8 mouse cellular contexts compared by ENCODE assay signal in the genomic region with DNA sequence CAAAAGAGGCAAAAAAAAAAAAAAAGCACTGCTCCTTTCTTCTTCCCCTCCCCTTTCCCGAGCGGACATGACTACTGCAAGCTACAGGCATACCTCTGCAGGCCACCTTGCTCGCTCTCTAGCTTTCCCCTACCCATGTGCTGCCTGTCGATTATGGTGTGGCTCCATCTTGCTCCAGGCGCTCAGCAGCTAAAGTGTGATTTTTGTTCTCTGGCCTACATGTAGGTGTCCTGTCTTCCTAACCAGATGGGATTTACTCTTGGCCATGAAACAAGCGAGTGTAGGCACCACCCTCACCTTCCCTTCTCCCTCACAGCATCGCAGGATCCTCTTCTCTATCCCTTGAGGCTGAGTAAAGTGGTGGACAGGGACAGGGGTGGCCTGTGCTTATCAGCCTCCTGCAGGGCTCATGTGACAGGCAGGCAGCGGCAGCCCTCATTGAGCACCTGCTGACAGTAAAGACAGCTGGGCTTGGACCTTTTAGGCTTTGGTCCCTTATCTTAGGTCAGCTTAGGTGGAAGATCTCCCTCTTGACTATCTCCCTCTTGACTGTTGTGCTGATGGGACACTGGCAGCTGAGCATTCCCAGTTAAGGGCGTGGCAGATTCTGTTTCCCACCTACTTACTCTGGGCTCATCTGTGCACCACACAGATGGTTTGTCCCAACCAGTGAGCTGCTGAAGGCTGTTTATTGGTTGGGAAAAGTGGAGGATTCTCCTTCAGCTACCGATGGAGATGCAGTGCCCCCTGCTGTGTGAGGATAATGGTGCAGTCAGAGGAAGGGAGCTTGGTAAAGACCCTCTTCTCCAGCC. TPM values are rescaled to one million over a fixed set of nuclear protein-coding genes. Genes with fewer than 3 reads are reported as not detected.
DNase-seq lines count a peak whose midpoint lies in the region; ATAC-seq and TF ChIP-seq lines count a peak whose summit lies in the region.

No protein-coding gene starts in this region.

- intact Hi-C loops in heart, adult 2 months (cut with DNase I): loop anchor here (2.0 kb wide), 2 partner anchors 44 to 194 kb away; no protein-coding TSS in a partner anchor

- 0 out of 2 replicates have a peak, but pooled peaks cover 4% of the 10 kb centered on the region for H3K36me3 ChIP-seq in heart, adult 2 months (ENCODE audit: control insufficient read depth, insufficient read depth, low read length)
- peaks cover 98% of the 10 kb centered on the region for H3K36me3 ChIP-seq in kidney, embryonic 15.5 days
- peaks cover 91% of the 10 kb centered on the region for H3K36me3 ChIP-seq in liver, embryonic 13.5 days

- 0 out of 2 replicates have a peak, but pooled peaks have one; percentile 61 for TF ChIP-seq EP300 in heart, adult 2 months (IDR thresholded peaks at IDR 0.05; ENCODE audit: insufficient read depth, low read depth, low read length)

- H3K27me3 ChIP-seq in heart, adult 2 months (ENCODE audit: control insufficient read depth, insufficient read depth, low read length): no peaks in the 10 kb centered on the region
- no peaks in the 10 kb centered on the region for H3K27me3 ChIP-seq in kidney, embryonic 15.5 days
- no peaks in the 10 kb centered on the region for H3K27me3 ChIP-seq in liver, embryonic 13.5 days

- no peak overlapping the region; the same call in 1 of the 2 replicates for H3K27ac ChIP-seq in heart, adult 2 months
- H3K27ac ChIP-seq in bone marrow, adult 2 months (ENCODE audit: control insufficient read depth, insufficient read depth, low read depth, low read length, poor library complexity): peak overlapping the region; percentile 8
- no peak overlapping the region for H3K27ac ChIP-seq in kidney, embryonic 15.5 days
- H3K27ac ChIP-seq in liver, embryonic 13.5 days: peak overlapping the region; percentile 92

- peaks cover 6% of the 10 kb centered on the region for H3K4me1 ChIP-seq in heart, adult 2 months (ENCODE audit: control insufficient read depth, insufficient read depth, low read length)
- H3K4me1 ChIP-seq in bone marrow, adult 2 months (ENCODE audit: control insufficient read depth, insufficient read depth, low read length): no peaks in the 10 kb centered on the region; the same call in 1 of the 2 replicates
- H3K4me1 ChIP-seq in kidney, embryonic 15.5 days: peaks cover 7% of the 10 kb centered on the region
- peaks cover 43% of the 10 kb centered on the region for H3K4me1 ChIP-seq in liver, embryonic 13.5 days (replicated peaks)

- H3K79me2 ChIP-seq in heart, adult 2 months (replicated peaks; ENCODE audit: control insufficient read depth, insufficient read depth, low read length): no peaks in the 10 kb centered on the region

- peak in 1 of 2 experiments; percentile 48 for DNase-seq in heart, adult 2 months
- no peak for DNase-seq in heart, adult 9 months (ENCODE audit: low spot score in 2 of 2)
- DNase-seq in frontal cortex, postnatal 14 days (ENCODE audit: low spot score in 2 of 2): peak; percentile 64 to 70
- DNase-seq in liver, embryonic 13.5 days: peak; percentile 74
- peak; percentile 76 for DNase-seq in right cerebral cortex, adult 18-20 months

- no peak overlapping the region for H3K4me3 ChIP-seq in heart, adult 2 months
- no peak overlapping the region for H3K4me3 ChIP-seq in bone marrow, adult 2 months (replicated peaks; ENCODE audit: control insufficient read depth, low read depth, low read length)
- H3K4me3 ChIP-seq in kidney, embryonic 15.5 days (replicated peaks): no peak overlapping the region
- no peak overlapping the region for H3K4me3 ChIP-seq in liver, embryonic 13.5 days (replicated peaks)

- 62% methylated on average over 10 of the region's 10 CpGs for WGBS in heart, adult 2 months
- WGBS in bone marrow, adult 2 months: 76% methylated on average over 10 of the region's 10 CpGs
- WGBS in kidney, embryonic 15.5 days: 83% methylated on average over 10 of the region's 10 CpGs
- WGBS in liver, embryonic 13.5 days (ENCODE audit: insufficient replicate concordance): 55% methylated on average over 10 of the region's 10 CpGs

- H3K9ac ChIP-seq in heart, adult 2 months (ENCODE audit: low read depth, low read length): no peak overlapping the region
- no peak overlapping the region for H3K9ac ChIP-seq in kidney, embryonic 15.5 days
- H3K9ac ChIP-seq in liver, embryonic 13.5 days: peak overlapping the region; percentile 51

- ATAC-seq in kidney, embryonic 15.5 days (replicated peaks; ENCODE audit: low FRiP score): peak; percentile 28; the same call in 1 of the 2 replicates
- ATAC-seq in liver, embryonic 13.5 days (ENCODE audit: low read depth): peak; percentile 91
- ATAC-seq in inflammation-experienced regulatory T-cells, adult 6 months: no peak

- TF ChIP-seq CTCF in heart, adult 2 months (IDR thresholded peaks at IDR 0.05): peak; percentile 80
- TF ChIP-seq CTCF in bone marrow, adult 2 months (IDR thresholded peaks at IDR 0.05; ENCODE audit: control insufficient read depth, insufficient read depth, low read length): peak; percentile 55

- H3K9me3 ChIP-seq in kidney, embryonic 15.5 days (replicated peaks): no peaks in the 10 kb centered on the region
- no peaks in the 10 kb centered on the region for H3K9me3 ChIP-seq in liver, embryonic 13.5 days (replicated peaks)

- H3K4me2 ChIP-seq in kidney, embryonic 15.5 days: no peak overlapping the region
- peak overlapping the region; percentile 41 for H3K4me2 ChIP-seq in liver, embryonic 13.5 days

- peak; percentile 42; the same call in 1 of the 2 replicates for TF ChIP-seq POLR2A in heart, adult 2 months (IDR thresholded peaks at IDR 0.05; ENCODE audit: insufficient read depth, low read depth, low read length)
- no peak for TF ChIP-seq POLR2A in bone marrow, adult 2 months (IDR thresholded peaks at IDR 0.05; ENCODE audit: borderline replicate concordance, control insufficient read depth, low read depth, low read length)

RNA-seq across cellular contexts. Expression of gene Psmc3, which starts 6.9 kb away (rescaled TPM):
- total RNA-seq in heart, adult 2 months (2021): 100 to 1,000 TPM; 216 to 252 TPM
- 112 and 141 TPM in 2 replicates for polyA plus RNA-seq in heart, adult 2 months (2012; rRNA removed)
- polyA plus RNA-seq in bone marrow, adult 2 months (2011; ENCODE audit: insufficient read depth, insufficient read length, low replicate concordance, missing spikeins): 264 and 333 TPM in 2 replicates
- polyA plus RNA-seq in kidney, embryonic 15.5 days (2015; fragmentation: Nextera tagmentation; extraction: Ambion mirVana): 307 and 315 TPM in 2 replicates
- 188 and 213 TPM in 2 replicates for polyA plus RNA-seq in liver, embryonic 13.5 days (2015; fragmentation: Nextera tagmentation; extraction: Ambion mirVana)
- polyA plus RNA-seq in inflammation-experienced regulatory T-cells, adult 6 months (2017; shearing (Covaris generic)): 100 to 1,000 TPM; 197 to 219 (median 204) TPM

RNA-seq across cellular contexts. Expression of gene Slc39a13, which starts 9.5 kb away (rescaled TPM):
- 10 to 100 TPM; 21.1 to 22.3 TPM for total RNA-seq in heart, adult 2 months (2021)
- polyA plus RNA-seq in heart, adult 2 months (2012; rRNA removed): 57.3 and 58.6 TPM in 2 replicates
- polyA plus RNA-seq in bone marrow, adult 2 months (2011; ENCODE audit: insufficient read depth, insufficient read length, low replicate concordance, missing spikeins): 6.8 and 15.6 TPM in 2 replicates
- 41.2 and 48.5 TPM in 2 replicates for polyA plus RNA-seq in kidney, embryonic 15.5 days (2015; fragmentation: Nextera tagmentation; extraction: Ambion mirVana)
- polyA plus RNA-seq in liver, embryonic 13.5 days (2015; fragmentation: Nextera tagmentation; extraction: Ambion mirVana): 10.6 and 10.9 TPM in 2 replicates
- 10 to 100 TPM; 18.5 to 28.5 (median 23.3) TPM for polyA plus RNA-seq in inflammation-experienced regulatory T-cells, adult 6 months (2017; shearing (Covaris generic))

RNA-seq across cellular contexts. Expression of gene Spi1, which starts 21.4 kb away (rescaled TPM):
- total RNA-seq in heart, adult 2 months (2021): 1 to 10 TPM; 3.7 to 6.2 TPM
- 10.2 and 17.2 TPM in 2 replicates for polyA plus RNA-seq in heart, adult 2 months (2012; rRNA removed)
- polyA plus RNA-seq in bone marrow, adult 2 months (2011; ENCODE audit: insufficient read depth, insufficient read length, low replicate concordance, missing spikeins): 28.0 and 65.7 TPM in 2 replicates
- polyA plus RNA-seq in kidney, embryonic 15.5 days (2015; fragmentation: Nextera tagmentation; extraction: Ambion mirVana): 4.7 and 5.4 TPM in 2 replicates
- polyA plus RNA-seq in liver, embryonic 13.5 days (2015; fragmentation: Nextera tagmentation; extraction: Ambion mirVana): 14.1 and 15.1 TPM in 2 replicates
- polyA plus RNA-seq in inflammation-experienced regulatory T-cells, adult 6 months (2017; shearing (Covaris generic)): under 1 TPM in 1 of 3 experiments, not detected in 2; 0.68 TPM

RNA-seq across cellular contexts. Expression of gene Rapsn, which starts 25.3 kb away (rescaled TPM):
- total RNA-seq in heart, adult 2 months (2021): 10 to 100 TPM; 15.9 to 16.8 TPM
- polyA plus RNA-seq in heart, adult 2 months (2012; rRNA removed): 19.3 and 22.0 TPM in 2 replicates
- 2.1 and 2.4 TPM in 2 replicates for polyA plus RNA-seq in bone marrow, adult 2 months (2011; ENCODE audit: insufficient read depth, insufficient read length, low replicate concordance, missing spikeins)
- polyA plus RNA-seq in kidney, embryonic 15.5 days (2015; fragmentation: Nextera tagmentation; extraction: Ambion mirVana): 2.7 and 3.4 TPM in 2 replicates
- 0.69 and 1.00 TPM in 2 replicates for polyA plus RNA-seq in liver, embryonic 13.5 days (2015; fragmentation: Nextera tagmentation; extraction: Ambion mirVana)
- polyA plus RNA-seq in inflammation-experienced regulatory T-cells, adult 6 months (2017; shearing (Covaris generic)): 1 to 10 TPM; 2.0 to 4.7 (median 4.6) TPM

RNA-seq across cellular contexts. Expression of gene Mybpc3, which starts 57.2 kb away (rescaled TPM):
- total RNA-seq in heart, adult 2 months (2021): 1,000 to 10,000 TPM; 1,229 to 1,417 TPM
- 1,378 and 1,771 TPM in 2 replicates for polyA plus RNA-seq in heart, adult 2 months (2012; rRNA removed)
- 0.54 and 1.1 TPM in 2 replicates for polyA plus RNA-seq in bone marrow, adult 2 months (2011; ENCODE audit: insufficient read depth, insufficient read length, low replicate concordance, missing spikeins)
- 0.10 and 0.13 TPM in 2 replicates for polyA plus RNA-seq in kidney, embryonic 15.5 days (2015; fragmentation: Nextera tagmentation; extraction: Ambion mirVana)
- 0.14 and 0.95 TPM in 2 replicates for polyA plus RNA-seq in liver, embryonic 13.5 days (2015; fragmentation: Nextera tagmentation; extraction: Ambion mirVana)
- not detected for polyA plus RNA-seq in inflammation-experienced regulatory T-cells, adult 6 months (2017; shearing (Covaris generic))

Comparison
In these comparisons a context has a peak if more than half of its experiments do, and no peak if none do; other contexts are left out.
1. DNase-seq: peak in frontal cortex, postnatal 14 days (2 of 2), liver, embryonic 13.5 days (single experiment) and right cerebral cortex, adult 18-20 months (single experiment); none in heart, adult 9 months (0 of 2).
2. H3K27ac ChIP-seq: peak in bone marrow, adult 2 months (single experiment) and liver, embryonic 13.5 days (single experiment); none in heart, adult 2 months (single experiment) and kidney, embryonic 15.5 days (single experiment).